Mouse (Mus musculus): ENCODE data around the gene Lctl.

DNA sequence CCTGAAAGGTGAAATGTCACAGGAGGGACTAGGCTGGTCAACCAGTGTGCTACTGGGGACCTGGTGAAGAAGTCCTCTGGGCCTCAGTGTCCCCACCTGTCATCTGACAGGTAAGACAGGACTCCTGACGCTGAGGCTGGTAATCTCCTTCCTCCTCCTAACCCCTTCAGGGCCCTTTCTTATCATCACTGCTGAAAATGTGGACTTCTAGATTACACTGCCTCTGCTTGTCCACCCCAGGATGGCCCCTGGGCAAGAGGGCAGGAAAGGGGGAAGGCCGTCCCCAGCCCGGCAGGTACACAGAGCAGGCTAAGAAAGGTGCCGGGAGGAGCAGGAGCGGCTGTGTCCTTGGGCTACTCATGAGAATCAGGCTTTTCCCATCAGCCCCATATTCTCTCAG, 46.3 kb upstream of the Lctl start:
- no peak for TF ChIP-seq EP300 (IDR thresholded peaks at IDR 0.05; ENCODE audit: insufficient read depth, low read depth, low read length)
- no peak for TF ChIP-seq CTCF (IDR thresholded peaks at IDR 0.05)
